ENCODE assay signal across 14 mouse cellular contexts in the genomic region with DNA sequence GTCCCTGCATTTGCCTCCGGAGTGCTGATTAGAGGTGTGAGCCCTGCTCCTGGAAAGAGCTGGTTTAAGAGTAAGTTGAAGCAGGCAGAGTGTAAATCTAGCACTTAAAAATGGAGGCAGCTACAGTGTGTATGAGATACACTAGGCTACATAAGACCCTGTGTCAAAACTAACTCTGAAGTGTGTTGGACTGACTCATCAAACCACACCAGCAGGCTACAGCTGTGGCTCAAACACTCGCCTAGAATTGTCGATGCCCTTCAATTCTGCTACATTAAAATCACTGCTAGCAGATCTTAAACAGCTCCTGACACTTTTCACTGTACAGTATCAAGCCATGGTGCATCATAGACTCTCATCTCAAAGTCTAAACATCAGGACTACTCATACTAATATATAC. TPM values are rescaled to one million over a fixed set of nuclear protein-coding genes. Genes with fewer than 3 reads are reported as not detected.
DNase-seq lines count a peak whose midpoint lies in the region; ATAC-seq and TF ChIP-seq lines count a peak whose summit lies in the region.
"Had no signal": no experiment of that assay in that cellular context is flagged by ENCODE, and none has a peak within 500 bp of the region (broad histone marks: within the 10 kb centered on the region; RNA-seq: fewer than 3 reads in every experiment).

No protein-coding gene starts in this region.

- peaks cover 6% of the 10 kb centered on the region; the same call in 1 of the 2 replicates for H3K9me3 ChIP-seq in forebrain, embryonic 10.5 days
- no peaks in the 10 kb centered on the region for H3K9me3 ChIP-seq in forebrain, embryonic 11.5 days (ENCODE audit: control insufficient read depth, low read length)
- no peaks in the 10 kb centered on the region for H3K9me3 ChIP-seq in limb, embryonic 14.5 days (ENCODE audit: control insufficient read depth, low read length)
- no peaks in the 10 kb centered on the region for H3K9me3 ChIP-seq in neural tube, embryonic 14.5 days (ENCODE audit: control insufficient read depth, low read length)

- H3K4me2 ChIP-seq in forebrain, embryonic 11.5 days (ENCODE audit: low read depth, low read length, severe bottlenecking): no peak overlapping the region
- H3K4me2 ChIP-seq in limb, embryonic 14.5 days (replicated peaks; ENCODE audit: low read depth, low read length, severe bottlenecking): no peak overlapping the region
- peak overlapping the region; percentile 71 for H3K4me2 ChIP-seq in neural tube, embryonic 14.5 days (ENCODE audit: low read depth, low read length)

- H3K4me3 ChIP-seq in forebrain, embryonic 10.5 days: peak overlapping the region; percentile 95; the same call in 1 of the 2 replicates
- H3K4me3 ChIP-seq in forebrain, embryonic 11.5 days (ENCODE audit: low read depth, low read length): no peak overlapping the region
- H3K4me3 ChIP-seq in layer of hippocampus, adult 2 months: no peak overlapping the region
- no peak overlapping the region for H3K4me3 ChIP-seq in limb, embryonic 14.5 days (replicated peaks; ENCODE audit: low read length)
- no peak overlapping the region for H3K4me3 ChIP-seq in neural tube, embryonic 14.5 days (ENCODE audit: low read depth, low read length)

- DNase-seq in forebrain, embryonic 10.5 days (ENCODE audit: extremely low spot score, low spot score): no peak
- no peak for DNase-seq in forebrain, embryonic 11.5 days (ENCODE audit: low spot score)
- no peak for DNase-seq in layer of hippocampus, adult 2 months (ENCODE audit: low spot score in 2 of 2)
- no peak for DNase-seq in layer of hippocampus, adult 18-20 months (ENCODE audit: low spot score in 2 of 2)
- DNase-seq in limb, embryonic 14.5 days (ENCODE audit: low spot score): no peak
- no peak for DNase-seq in thymus, postnatal 36 days
- DNase-seq in ovary, adult 18-20 months (ENCODE audit: low spot score): no peak
- DNase-seq: adrenal gland, postnatal 36 days; cerebellum, adult 2 months; kidney, postnatal 36 days; left cerebral cortex, postnatal 4 days had no signal

- no peak for TF ChIP-seq POLR2A in limb, embryonic 14.5 days (IDR thresholded peaks at IDR 0.05; ENCODE audit: borderline replicate concordance, extremely low read depth, insufficient read depth, insufficient read length)

- H3K36me3 ChIP-seq in forebrain, embryonic 10.5 days (replicated peaks): peaks cover 79% of the 10 kb centered on the region
- H3K36me3 ChIP-seq in forebrain, embryonic 11.5 days (ENCODE audit: control insufficient read depth, insufficient read depth, low read length): peaks cover 27% of the 10 kb centered on the region
- H3K36me3 ChIP-seq in limb, embryonic 14.5 days (ENCODE audit: control insufficient read depth, insufficient read depth, low read length): peaks cover 69% of the 10 kb centered on the region
- peaks cover 44% of the 10 kb centered on the region for H3K36me3 ChIP-seq in neural tube, embryonic 14.5 days (ENCODE audit: control insufficient read depth, insufficient read depth, low read length)

- TF ChIP-seq CTCF in layer of hippocampus, adult 2 months (conservative IDR thresholded peaks at IDR 0.05): no peak

- WGBS in forebrain, embryonic 10.5 days: 88% methylated on average over 3 of the region's 3 CpGs
- 94% methylated on average over 3 of the region's 3 CpGs for WGBS in forebrain, embryonic 11.5 days
- WGBS in limb, embryonic 14.5 days: 88% methylated on average over 3 of the region's 3 CpGs
- WGBS in neural tube, embryonic 14.5 days: 84% methylated on average over 3 of the region's 3 CpGs

- no peaks in the 10 kb centered on the region for H3K27me3 ChIP-seq in forebrain, embryonic 10.5 days (ENCODE audit: poor library complexity, severe bottlenecking)
- no peaks in the 10 kb centered on the region for H3K27me3 ChIP-seq in forebrain, embryonic 11.5 days (ENCODE audit: control insufficient read depth, insufficient read depth, low read length)
- H3K27me3 ChIP-seq in limb, embryonic 14.5 days (ENCODE audit: control insufficient read depth, insufficient read depth, low read length): no peaks in the 10 kb centered on the region
- no peaks in the 10 kb centered on the region for H3K27me3 ChIP-seq in neural tube, embryonic 14.5 days (ENCODE audit: control insufficient read depth, insufficient read depth, low read length)
- H3K27me3 ChIP-seq: embryonic facial prominence, embryonic 12.5 days; Patski had no signal

- H3K4me1 ChIP-seq in forebrain, embryonic 10.5 days: peaks cover 54% of the 10 kb centered on the region
- H3K4me1 ChIP-seq in forebrain, embryonic 11.5 days (replicated peaks; ENCODE audit: control insufficient read depth, insufficient read depth, low read length): peaks cover 8% of the 10 kb centered on the region
- H3K4me1 ChIP-seq in limb, embryonic 14.5 days (ENCODE audit: control insufficient read depth, insufficient read depth, low read length): peaks cover 21% of the 10 kb centered on the region
- H3K4me1 ChIP-seq in neural tube, embryonic 14.5 days (ENCODE audit: control insufficient read depth, insufficient read depth, low read length): peaks cover 30% of the 10 kb centered on the region

- no peak overlapping the region for H3K27ac ChIP-seq in forebrain, embryonic 10.5 days
- H3K27ac ChIP-seq in forebrain, embryonic 11.5 days (ENCODE audit: low read depth, low read length): no peak overlapping the region
- H3K27ac ChIP-seq in layer of hippocampus, adult 2 months: peak overlapping the region; percentile 97; the same call in 1 of the 2 replicates
- no peak overlapping the region for H3K27ac ChIP-seq in limb, embryonic 14.5 days (replicated peaks; ENCODE audit: low read depth, low read length)
- H3K27ac ChIP-seq in neural tube, embryonic 14.5 days (ENCODE audit: low read depth, low read length): no peak overlapping the region
- H3K27ac ChIP-seq: embryonic facial prominence, embryonic 12.5 days had no signal

- no peak overlapping the region for H3K9ac ChIP-seq in forebrain, embryonic 11.5 days (ENCODE audit: low read length)
- 0 out of 2 replicates have a peak overlapping the region, but pooled peaks have one; percentile 16 for H3K9ac ChIP-seq in limb, embryonic 14.5 days (ENCODE audit: low read depth, low read length, severe bottlenecking)
- no peak overlapping the region for H3K9ac ChIP-seq in neural tube, embryonic 14.5 days (replicated peaks; ENCODE audit: low read depth, low read length)

- ATAC-seq in forebrain, embryonic 11.5 days (replicated peaks; ENCODE audit: low FRiP score): no peak
- ATAC-seq in limb, embryonic 14.5 days (ENCODE audit: low FRiP score, low read depth): no peak
- ATAC-seq in neural tube, embryonic 14.5 days (ENCODE audit: low read depth): no peak
- ATAC-seq: Patski had no signal

RNA-seq across cellular contexts. Expression of a gene that starts 3.3 kb away (rescaled TPM):
- 205 and 209 TPM in 2 replicates for polyA plus RNA-seq in forebrain, embryonic 10.5 days (2016; fragmentation: Nextera tagmentation; extraction: Ambion mirVana)
- polyA plus RNA-seq in forebrain, embryonic 11.5 days (2014; fragmentation: Nextera tagmentation; extraction: Ambion mirVana): 190 TPM in 2 replicates
- total RNA-seq in layer of hippocampus, adult 2 months (2021): 100 to 1,000 TPM; 223 to 232 TPM
- 100 to 1,000 TPM; 202 to 234 TPM for total RNA-seq in layer of hippocampus, adult 18-20 months (2021)
- polyA plus RNA-seq in limb, embryonic 14.5 days (2012; rRNA removed): 263 and 300 TPM in 2 replicates
- polyA plus RNA-seq in limb, embryonic 14.5 days (2014; fragmentation: Nextera tagmentation; extraction: Ambion mirVana): 104 and 109 TPM in 2 replicates
- polyA plus RNA-seq in neural tube, embryonic 14.5 days (2014; fragmentation: Nextera tagmentation; extraction: Ambion mirVana): 81.8 and 91.5 TPM in 2 replicates

RNA-seq across cellular contexts. Expression of a gene that starts 9.7 kb away (rescaled TPM):
- 10.3 and 10.4 TPM in 2 replicates for polyA plus RNA-seq in forebrain, embryonic 10.5 days (2016; fragmentation: Nextera tagmentation; extraction: Ambion mirVana)
- polyA plus RNA-seq in forebrain, embryonic 11.5 days (2014; fragmentation: Nextera tagmentation; extraction: Ambion mirVana): 6.8 and 8.0 TPM in 2 replicates
- total RNA-seq in layer of hippocampus, adult 2 months (2021): 10 to 100 TPM; 12.4 to 13.8 TPM
- 10 to 100 TPM; 10.9 to 11.7 TPM for total RNA-seq in layer of hippocampus, adult 18-20 months (2021)
- 10.4 and 10.5 TPM in 2 replicates for polyA plus RNA-seq in limb, embryonic 14.5 days (2012; rRNA removed)
- 9.8 and 10.2 TPM in 2 replicates for polyA plus RNA-seq in limb, embryonic 14.5 days (2014; fragmentation: Nextera tagmentation; extraction: Ambion mirVana)
- 19.7 and 24.0 TPM in 2 replicates for polyA plus RNA-seq in neural tube, embryonic 14.5 days (2014; fragmentation: Nextera tagmentation; extraction: Ambion mirVana)

RNA-seq across cellular contexts. Expression of a gene that starts 10.0 kb away (rescaled TPM):
- 70.3 and 73.0 TPM in 2 replicates for polyA plus RNA-seq in forebrain, embryonic 10.5 days (2016; fragmentation: Nextera tagmentation; extraction: Ambion mirVana)
- polyA plus RNA-seq in forebrain, embryonic 11.5 days (2014; fragmentation: Nextera tagmentation; extraction: Ambion mirVana): 50.1 and 56.7 TPM in 2 replicates
- total RNA-seq in layer of hippocampus, adult 2 months (2021): 1 to 10 TPM; 4.8 to 7.3 TPM
- 1 to 10 TPM; 5.4 to 6.2 TPM for total RNA-seq in layer of hippocampus, adult 18-20 months (2021)
- polyA plus RNA-seq in limb, embryonic 14.5 days (2012; rRNA removed): 131 and 155 TPM in 2 replicates
- 91.0 and 105 TPM in 2 replicates for polyA plus RNA-seq in limb, embryonic 14.5 days (2014; fragmentation: Nextera tagmentation; extraction: Ambion mirVana)
- polyA plus RNA-seq in neural tube, embryonic 14.5 days (2014; fragmentation: Nextera tagmentation; extraction: Ambion mirVana): 8.0 and 11.5 TPM in 2 replicates

RNA-seq across cellular contexts. Expression of a gene that starts 16.8 kb away (rescaled TPM):
- polyA plus RNA-seq in forebrain, embryonic 10.5 days (2016; fragmentation: Nextera tagmentation; extraction: Ambion mirVana): 1.9 and 2.3 TPM in 2 replicates
- 3.0 and 3.7 TPM in 2 replicates for polyA plus RNA-seq in forebrain, embryonic 11.5 days (2014; fragmentation: Nextera tagmentation; extraction: Ambion mirVana)
- total RNA-seq in layer of hippocampus, adult 2 months (2021): 10 to 100 TPM; 58.5 to 62.3 TPM
- total RNA-seq in layer of hippocampus, adult 18-20 months (2021): 10 to 100 TPM; 55.3 to 56.2 TPM
- 21.8 and 28.7 TPM in 2 replicates for polyA plus RNA-seq in limb, embryonic 14.5 days (2012; rRNA removed)
- polyA plus RNA-seq in limb, embryonic 14.5 days (2014; fragmentation: Nextera tagmentation; extraction: Ambion mirVana): 18.0 and 21.8 TPM in 2 replicates
- polyA plus RNA-seq in neural tube, embryonic 14.5 days (2014; fragmentation: Nextera tagmentation; extraction: Ambion mirVana): 61.8 and 79.1 TPM in 2 replicates

RNA-seq across cellular contexts. Expression of a gene that starts 29.2 kb away (rescaled TPM):
- 10.6 and 11.8 TPM in 2 replicates for polyA plus RNA-seq in forebrain, embryonic 10.5 days (2016; fragmentation: Nextera tagmentation; extraction: Ambion mirVana)
- 9.9 and 10.5 TPM in 2 replicates for polyA plus RNA-seq in forebrain, embryonic 11.5 days (2014; fragmentation: Nextera tagmentation; extraction: Ambion mirVana)
- 10 to 100 TPM; 27.9 to 28.4 TPM for total RNA-seq in layer of hippocampus, adult 2 months (2021)
- 10 to 100 TPM; 21.6 to 23.7 TPM for total RNA-seq in layer of hippocampus, adult 18-20 months (2021)
- polyA plus RNA-seq in limb, embryonic 14.5 days (2012; rRNA removed): 20.2 and 26.1 TPM in 2 replicates
- 8.0 and 11.9 TPM in 2 replicates for polyA plus RNA-seq in limb, embryonic 14.5 days (2014; fragmentation: Nextera tagmentation; extraction: Ambion mirVana)
- 16.4 and 17.8 TPM in 2 replicates for polyA plus RNA-seq in neural tube, embryonic 14.5 days (2014; fragmentation: Nextera tagmentation; extraction: Ambion mirVana)
